Mouse (Mus musculus) liver, postnatal 0 days (tissue): ENCODE measurements around the gene Rgs9bp.

Source experiments
- CTCF ChIP-seq: sonication (generic); IDR thresholded peaks from 2 replicates; pipeline ENCODE4 v1.5.1; 2016; ENCODE audit warnings: antibody characterized with exemption, low read depth
- EP300 ChIP-seq: IDR thresholded peaks from 2 replicates; pipeline ENCODE4 v1.6.1; 2016; ENCODE audit warnings: antibody characterized with exemption, low read depth, mild to moderate bottlenecking

- TF ChIP-seq CTCF (no peak), EP300 (0 out of 2 replicates have a peak, but pooled peaks have one; percentile 29)
These were observed 29.9 kb downstream of the Rgs9bp start for GRCm38 (mm10) chr7:35555224-35556204.
